Mouse (Mus musculus) thymus, adult 2 months (tissue): ENCODE data around the gene Vwa1.

Experiments
- CTCF ChIP-seq: fragments of 200-500 bp; IDR thresholded peaks from 2 replicates; pipeline ENCODE4 v1.5.1; 2012; ENCODE audit warnings: mild to moderate bottlenecking, control low read depth, low read length, moderate library complexity, borderline replicate concordance; ENCODE audit not compliant: control insufficient read depth, poor library complexity, insufficient read depth; ENCODE audit errors: extremely low read depth
- POLR2A ChIP-seq: fragments of 200-500 bp; IDR thresholded peaks from 2 replicates; pipeline ENCODE4 v1.6.1; 2012; ENCODE audit warnings: mild to moderate bottlenecking, low read length, control low read depth, moderate library complexity; ENCODE audit not compliant: control insufficient read depth, poor library complexity, insufficient read depth; ENCODE audit errors: extremely low read depth

DNA sequence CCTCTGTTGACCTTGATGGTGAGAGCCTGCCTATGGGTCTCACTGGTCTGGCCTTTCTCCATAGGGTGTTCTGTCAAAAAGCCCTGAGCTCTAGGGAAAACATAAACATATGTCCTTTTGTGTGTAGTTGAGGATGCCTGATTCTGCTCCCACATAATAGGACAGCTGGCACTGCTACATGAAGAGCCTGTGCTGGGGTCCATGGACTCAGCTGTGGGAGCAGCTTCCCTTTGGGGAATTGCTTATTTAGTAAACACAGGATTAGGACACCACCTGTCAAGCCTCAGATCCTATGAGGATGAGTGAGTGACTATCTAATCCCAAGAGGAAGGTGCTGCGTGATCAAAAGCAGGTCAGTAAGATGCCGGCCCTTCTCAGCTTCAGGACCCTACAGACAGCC is 46.5 kb downstream of the Vwa1 start:
- TF ChIP-seq POLR2A (no peak), CTCF (no peak)
